Mouse (Mus musculus) forebrain, embryonic 15.5 days (tissue): ENCODE results near the gene Lrrfip1. TPM values are rescaled to one million over a fixed set of nuclear protein-coding genes. Genes with fewer than 3 reads are reported as not detected.

Experiments
- ATAC-seq: fragments of 200-750 bp; cut with Nextera tagmentation; replicated peaks from 2 replicates; pipeline ENCODE4 v1.8.0; 2017; ENCODE audit warnings: mild to moderate bottlenecking, moderate TSS enrichment, moderate library complexity
- H3K27ac ChIP-seq: fragments of 300-500 bp; sonication (generic); replicated peaks from 2 replicates; pipeline ENCODE4 v1.5.1; 2015; ENCODE audit warnings: mild to moderate bottlenecking, inconsistent platforms
- H3K27me3 ChIP-seq: fragments of 300-500 bp; sonication (generic); 2 replicates; pipeline ENCODE4 v1.6.1; 2015; ENCODE audit warnings: inconsistent platforms
- H3K36me3 ChIP-seq: fragments of 300-500 bp; sonication (generic); 2 replicates; pipeline ENCODE4 v1.6.1; 2015; ENCODE audit warnings: mild to moderate bottlenecking, inconsistent platforms
- H3K4me1 ChIP-seq: fragments of 300-500 bp; sonication (generic); 2 replicates; pipeline ENCODE4 v1.6.1; 2015; ENCODE audit warnings: inconsistent platforms
- H3K4me2 ChIP-seq: fragments of 300-500 bp; sonication (generic); replicated peaks from 2 replicates; pipeline ENCODE4 v1.6.1; 2015; ENCODE audit warnings: mild to moderate bottlenecking, inconsistent platforms
- H3K4me3 ChIP-seq: fragments of 300-500 bp; sonication (generic); 2 replicates; pipeline ENCODE4 v1.5.1; 2015; ENCODE audit warnings: mild to moderate bottlenecking, inconsistent platforms
- H3K9ac ChIP-seq: fragments of 300-500 bp; sonication (generic); replicated peaks from 2 replicates; pipeline ENCODE4 v1.6.1; 2015; ENCODE audit warnings: mild to moderate bottlenecking, inconsistent platforms
- H3K9me3 ChIP-seq: fragments of 300-500 bp; sonication (generic); 2 replicates; pipeline ENCODE4 v1.6.1; 2016; ENCODE audit warnings: inconsistent platforms
- WGBS: fragments of 180-500 bp; shearing (Covaris S2); methylation state at CpG from one replicate; pipeline ENCODE4 v1.1.7; 2015; ENCODE audit warnings: mixed read lengths; 5-methylcytosine and 5-hydroxymethylcytosine counted together
- polyA plus RNA-seq: library from polyadenylated mRNA; unstranded; fragments of >200 nt; fragmentation: Nextera tagmentation; extraction: Ambion mirVana; gene quantifications from 2 replicates; pipeline ENCODE4 v1.2.1, GENCODE M21; 2015

The Lrrfip1 gene
- polyA plus RNA-seq, 1 experiment from 2014 or later: 38.3 TPM

- no peak overlapping the region for H3K4me3 ChIP-seq
- H3K4me1 ChIP-seq: peaks cover 11% of the 10 kb centered on the region
- H3K4me2 ChIP-seq: no peak overlapping the region
- no peaks in the 10 kb centered on the region for H3K27me3 ChIP-seq
- 36% methylated on average over 5 of the region's 5 CpGs for WGBS
- no peaks in the 10 kb centered on the region for H3K36me3 ChIP-seq
- peak overlapping the region; percentile 58 for H3K27ac ChIP-seq
- no peaks in the 10 kb centered on the region for H3K9me3 ChIP-seq
- H3K9ac ChIP-seq: no peak overlapping the region
- ATAC-seq: peak; percentile 59
These were observed 63.8 kb downstream of the Lrrfip1 start for GRCm38 (mm10) chr1:91062363-91062762.

- Histone ChIP-seq H3K9me3 (no peaks in the 10 kb centered on the region), H3K27me3 (no peaks in the 10 kb centered on the region), H3K9ac (no peak overlapping the region), H3K4me2 (no peak overlapping the region), H3K4me3 (no peak overlapping the region), H3K36me3 (no peaks in the 10 kb centered on the region), H3K4me1 (peaks cover 11% of the 10 kb centered on the region), H3K27ac (no peak overlapping the region)
- no peak for ATAC-seq
- 96% methylated on average over 2 of the region's 2 CpGs for WGBS
These were observed 65.5 kb downstream of the Lrrfip1 start for GRCm38 (mm10) chr1:91064053-91064452.

GRCm38 (mm10) chr1:91064903-91065525 is 66.5 kb downstream of the Lrrfip1 start:
- Histone ChIP-seq H3K4me2 (no peak overlapping the region), H3K27me3 (no peaks in the 10 kb centered on the region), H3K36me3 (no peaks in the 10 kb centered on the region), H3K4me1 (peaks cover 11% of the 10 kb centered on the region), H3K9ac (no peak overlapping the region), H3K4me3 (no peak overlapping the region), H3K9me3 (no peaks in the 10 kb centered on the region), H3K27ac (no peak overlapping the region)
- 86% methylated on average over 11 of the region's 11 CpGs for WGBS
- 0 out of 2 replicates have a peak, but pooled peaks have one; percentile 40 for ATAC-seq

- Histone ChIP-seq H3K36me3 (no peaks in the 10 kb centered on the region), H3K27me3 (no peaks in the 10 kb centered on the region), H3K4me2 (no peak overlapping the region), H3K9ac (no peak overlapping the region), H3K4me3 (no peak overlapping the region), H3K9me3 (no peaks in the 10 kb centered on the region), H3K4me1 (peaks cover 11% of the 10 kb centered on the region), H3K27ac (no peak overlapping the region)
- 95% methylated on average over 6 of the region's 6 CpGs for WGBS
- ATAC-seq: no peak
These were observed 67.5 kb downstream of the Lrrfip1 start for GRCm38 (mm10) chr1:91066061-91066460.

- H3K27ac ChIP-seq: no peak overlapping the region
- no peaks in the 10 kb centered on the region for H3K9me3 ChIP-seq
- H3K27me3 ChIP-seq: no peaks in the 10 kb centered on the region
- peaks cover 11% of the 10 kb centered on the region for H3K4me1 ChIP-seq
- no peak overlapping the region for H3K9ac ChIP-seq
- H3K36me3 ChIP-seq: no peaks in the 10 kb centered on the region
- ATAC-seq: no peak
- no peak overlapping the region for H3K4me3 ChIP-seq
- 89% methylated on average over 2 of the region's 2 CpGs for WGBS
- no peak overlapping the region for H3K4me2 ChIP-seq
These were observed 68.1 kb downstream of the Lrrfip1 start for GRCm38 (mm10) chr1:91066599-91066998.

GRCm38 (mm10) chr1:91067716-91068115 is 69.2 kb downstream of the Lrrfip1 start:
- H3K36me3 ChIP-seq: no peaks in the 10 kb centered on the region
- no peak for ATAC-seq
- H3K27me3 ChIP-seq: no peaks in the 10 kb centered on the region
- no peak overlapping the region for H3K4me2 ChIP-seq
- no peak overlapping the region for H3K9ac ChIP-seq
- H3K4me1 ChIP-seq: peaks cover under 1% of the 10 kb centered on the region; the same call in 1 of the 2 replicates
- 84% methylated on average over 6 of the region's 6 CpGs for WGBS
- no peak overlapping the region for H3K4me3 ChIP-seq
- H3K9me3 ChIP-seq: no peaks in the 10 kb centered on the region
- no peak overlapping the region for H3K27ac ChIP-seq

GRCm38 (mm10) chr1:91069575-91069974 is 71.0 kb downstream of the Lrrfip1 start:
- no peak overlapping the region for H3K27ac ChIP-seq
- no peak for ATAC-seq
- no peak overlapping the region for H3K4me2 ChIP-seq
- H3K27me3 ChIP-seq: no peaks in the 10 kb centered on the region
- no peak overlapping the region for H3K9ac ChIP-seq
- 90% methylated on average over 6 of the region's 6 CpGs for WGBS
- H3K4me3 ChIP-seq: no peak overlapping the region
- H3K9me3 ChIP-seq: no peaks in the 10 kb centered on the region
- no peaks in the 10 kb centered on the region for H3K4me1 ChIP-seq
- H3K36me3 ChIP-seq: no peaks in the 10 kb centered on the region

- H3K27me3 ChIP-seq: no peaks in the 10 kb centered on the region
- no peak overlapping the region for H3K4me3 ChIP-seq
- no peaks in the 10 kb centered on the region for H3K9me3 ChIP-seq
- no peaks in the 10 kb centered on the region for H3K4me1 ChIP-seq
- H3K36me3 ChIP-seq: no peaks in the 10 kb centered on the region
- 90% methylated on average over 8 of the region's 8 CpGs for WGBS
- H3K9ac ChIP-seq: no peak overlapping the region
- H3K27ac ChIP-seq: no peak overlapping the region
- ATAC-seq: no peak
- no peak overlapping the region for H3K4me2 ChIP-seq
These were observed 72.0 kb downstream of the Lrrfip1 start for GRCm38 (mm10) chr1:91070547-91070946.

GRCm38 (mm10) chr1:91071671-91072290 is 73.2 kb downstream of the Lrrfip1 start:
- no peak overlapping the region for H3K9ac ChIP-seq
- no peak overlapping the region for H3K4me3 ChIP-seq
- H3K36me3 ChIP-seq: no peaks in the 10 kb centered on the region
- 88% methylated on average over 10 of the region's 10 CpGs for WGBS
- no peaks in the 10 kb centered on the region for H3K9me3 ChIP-seq
- H3K4me1 ChIP-seq: no peaks in the 10 kb centered on the region
- H3K4me2 ChIP-seq: no peak overlapping the region
- no peak overlapping the region for H3K27ac ChIP-seq
- ATAC-seq: no peak
- no peaks in the 10 kb centered on the region for H3K27me3 ChIP-seq

- ATAC-seq: no peak
- H3K4me1 ChIP-seq: no peaks in the 10 kb centered on the region
- WGBS: 72% methylated on average over 8 of the region's 8 CpGs
- H3K9me3 ChIP-seq: no peaks in the 10 kb centered on the region
- H3K27me3 ChIP-seq: no peaks in the 10 kb centered on the region
- no peak overlapping the region for H3K27ac ChIP-seq
- no peak overlapping the region for H3K9ac ChIP-seq
- H3K36me3 ChIP-seq: no peaks in the 10 kb centered on the region
- no peak overlapping the region for H3K4me2 ChIP-seq
- H3K4me3 ChIP-seq: no peak overlapping the region
These were observed 78.4 kb downstream of the Lrrfip1 start for GRCm38 (mm10) chr1:91076946-91077345.

GRCm38 (mm10) chr1:91077456-91077855 is 78.9 kb downstream of the Lrrfip1 start:
- H3K27me3 ChIP-seq: no peaks in the 10 kb centered on the region
- 90% methylated on average over 9 of the region's 9 CpGs for WGBS
- no peak overlapping the region for H3K4me2 ChIP-seq
- no peaks in the 10 kb centered on the region for H3K4me1 ChIP-seq
- no peaks in the 10 kb centered on the region for H3K36me3 ChIP-seq
- no peak overlapping the region for H3K4me3 ChIP-seq
- no peak for ATAC-seq
- H3K9me3 ChIP-seq: no peaks in the 10 kb centered on the region
- H3K27ac ChIP-seq: no peak overlapping the region
- no peak overlapping the region for H3K9ac ChIP-seq

GRCm38 (mm10) chr1:91077980-91078379 is 79.4 kb downstream of the Lrrfip1 start:
- no peaks in the 10 kb centered on the region for H3K36me3 ChIP-seq
- no peaks in the 10 kb centered on the region for H3K9me3 ChIP-seq
- H3K27ac ChIP-seq: no peak overlapping the region
- H3K4me3 ChIP-seq: no peak overlapping the region
- no peak for ATAC-seq
- WGBS: 87% methylated on average over 8 of the region's 8 CpGs
- H3K9ac ChIP-seq: no peak overlapping the region
- H3K4me2 ChIP-seq: no peak overlapping the region
- H3K4me1 ChIP-seq: no peaks in the 10 kb centered on the region
- no peaks in the 10 kb centered on the region for H3K27me3 ChIP-seq
